Mouse (Mus musculus): ENCODE measurements around the gene Defb18. TPM values are rescaled to one million over a fixed set of nuclear protein-coding genes. Genes with fewer than 3 reads are reported as not detected.
"Not testable (repeated sequence)": the region's sequence is repeated elsewhere in the genome, so short reads cannot be mapped to it uniquely, and the experiment has no call there.

The Defb18 gene
- not detected in 2 replicates for polyA plus RNA-seq (2014; fragmentation: Nextera tagmentation; extraction: Ambion mirVana)

DNA sequence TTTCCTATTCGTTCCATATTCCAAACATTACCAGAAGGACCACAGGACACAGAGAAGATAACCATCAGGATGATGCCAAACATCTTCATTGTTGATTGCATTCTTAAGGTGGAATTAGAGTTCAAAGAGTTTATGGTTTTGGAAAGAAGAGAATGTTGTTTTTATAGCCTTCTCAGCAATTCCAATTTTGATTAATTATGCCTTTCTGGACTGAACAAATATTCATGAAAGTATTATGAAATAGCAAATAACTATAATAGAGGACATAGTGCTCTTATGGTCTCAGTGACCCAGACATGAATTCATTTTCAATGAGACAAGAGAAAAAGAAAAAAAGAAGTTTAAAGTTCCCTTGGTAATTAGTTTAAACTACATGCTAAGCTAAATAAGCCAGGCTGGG lies at the start of gene Defb18:
TSS of gene Defb18 (minus strand) at position 101 of the 400 bp plus-strand sequence.
- H3K27ac ChIP-seq (ENCODE audit: low read depth, low read length), result no peak within 1 kb of the TSS
- ATAC-seq (ENCODE audit: low FRiP score, low TSS enrichment), result no peak
- 77% methylated on average over 1 of the region's 1 CpGs for WGBS
- H3K4me3 ChIP-seq (ENCODE audit: low read length), result no peak within 1 kb of the TSS
- no peaks in the 10 kb centered on the region for H3K9me3 ChIP-seq (ENCODE audit: control insufficient read depth, low read length)
- no peak within 1 kb of the TSS for H3K9ac ChIP-seq (ENCODE audit: low read depth, low read length)
- H3K4me1 ChIP-seq (ENCODE audit: control insufficient read depth, insufficient read depth, low read length), result no peaks in the 10 kb centered on the region
- H3K27me3 ChIP-seq (ENCODE audit: control insufficient read depth, insufficient read depth, low read length), result no peaks in the 10 kb centered on the region
- H3K4me2 ChIP-seq (replicated peaks; ENCODE audit: low read depth, low read length), result no peak within 1 kb of the TSS
- no peaks in the 10 kb centered on the region for H3K36me3 ChIP-seq (ENCODE audit: control insufficient read depth, insufficient read depth, low read length)

DNA sequence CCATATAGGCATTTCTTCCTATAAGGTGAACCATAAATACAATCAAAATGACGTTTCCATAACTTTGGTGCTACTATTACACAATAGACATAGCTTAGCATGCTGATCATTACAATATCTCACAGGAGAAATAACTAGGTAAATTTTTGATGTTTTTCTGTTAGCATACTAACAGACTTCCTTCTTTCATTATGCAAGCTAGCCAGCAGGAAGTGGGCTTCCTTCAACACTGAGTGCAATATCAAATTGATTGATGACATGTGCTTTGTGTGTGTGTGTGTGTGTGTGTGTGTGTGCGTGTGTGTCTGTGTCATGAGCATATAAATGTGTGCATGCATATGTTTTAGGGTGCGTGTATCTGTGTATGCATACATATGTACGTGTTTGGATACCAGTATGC lies 33.9 kb upstream of the Defb18 start:
- WGBS, result 87% methylated on average over 4 of the region's 4 CpGs

DNA sequence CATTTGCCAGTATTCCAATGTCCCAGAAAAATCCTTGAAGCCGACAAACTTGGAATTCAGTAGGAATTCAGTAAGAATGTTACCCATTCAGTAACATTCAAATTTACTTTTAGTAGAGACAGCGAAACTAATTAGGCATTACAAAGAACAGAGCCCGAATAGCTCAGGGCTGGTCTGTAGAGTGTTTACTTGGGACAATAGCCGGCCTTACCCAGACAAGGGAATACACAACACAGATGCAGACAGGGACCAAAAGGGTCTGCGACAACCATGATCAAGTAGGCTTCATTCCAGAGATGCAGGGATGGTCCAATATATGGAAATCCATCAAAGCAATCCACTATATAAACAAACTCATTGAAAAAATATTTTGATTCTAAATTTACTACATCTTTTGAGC lies 31.6 kb upstream of the Defb18 start:
- Histone ChIP-seq H3K9ac (ENCODE audit: low read depth, low read length) (no peak overlapping the region), H3K4me2 (replicated peaks; ENCODE audit: low read depth, low read length) (no peak overlapping the region), H3K36me3 (ENCODE audit: control insufficient read depth, insufficient read depth, low read length) (no peaks in the 10 kb centered on the region), H3K4me3 (ENCODE audit: low read length) (no peak overlapping the region), H3K27ac (ENCODE audit: low read depth, low read length) (no peak overlapping the region), H3K4me1 (ENCODE audit: control insufficient read depth, insufficient read depth, low read length) (no peaks in the 10 kb centered on the region), H3K9me3 (ENCODE audit: control insufficient read depth, low read length) (no peaks in the 10 kb centered on the region), H3K27me3 (ENCODE audit: control insufficient read depth, insufficient read depth, low read length) (no peaks in the 10 kb centered on the region)
- no peak for ATAC-seq (ENCODE audit: low FRiP score, low TSS enrichment)
- 83% methylated on average over 5 of the region's 5 CpGs for WGBS

More for the DNA sequence above, 33.9 kb upstream of the Defb18 start:
- Histone ChIP-seq H3K27ac (ENCODE audit: low read depth, low read length) (no peak overlapping the region), H3K27me3 (ENCODE audit: control insufficient read depth, insufficient read depth, low read length) (no peaks in the 10 kb centered on the region), H3K4me1 (ENCODE audit: control insufficient read depth, insufficient read depth, low read length) (no peaks in the 10 kb centered on the region), H3K36me3 (ENCODE audit: control insufficient read depth, insufficient read depth, low read length) (no peaks in the 10 kb centered on the region), H3K9ac (ENCODE audit: low read depth, low read length) (no peak overlapping the region), H3K4me3 (ENCODE audit: low read length) (no peak overlapping the region), H3K4me2 (replicated peaks; ENCODE audit: low read depth, low read length) (no peak overlapping the region), H3K9me3 (ENCODE audit: control insufficient read depth, low read length) (no peaks in the 10 kb centered on the region)
- ATAC-seq (ENCODE audit: low FRiP score, low TSS enrichment), result no peak

DNA sequence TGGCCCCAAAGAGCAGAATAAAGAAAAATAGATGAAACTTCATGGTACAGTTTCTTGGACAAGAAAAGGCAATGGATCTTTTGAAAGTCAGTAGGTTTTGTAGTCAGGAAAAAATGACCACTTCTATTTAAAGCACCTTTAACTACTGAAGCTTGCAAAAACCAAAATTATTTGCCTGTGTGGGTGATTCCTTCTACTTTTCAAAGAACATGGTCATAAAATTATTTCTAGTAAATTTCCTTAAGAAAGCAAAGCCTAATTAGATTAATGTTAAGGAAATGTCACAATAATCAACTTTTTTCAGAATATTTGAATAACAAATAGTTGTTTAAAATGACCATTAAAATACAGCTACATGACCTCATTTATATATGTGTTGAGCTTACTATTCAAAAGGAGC lies 27.8 kb upstream of the Defb18 start, which contains the start of gene Defb41:
TSS of gene Defb41 (minus strand) at position 101 of the 400 bp plus-strand sequence.
- no peak for ATAC-seq (ENCODE audit: low FRiP score, low TSS enrichment)
- Histone ChIP-seq H3K9me3 (ENCODE audit: control insufficient read depth, low read length) (no peaks in the 10 kb centered on the region), H3K27ac (ENCODE audit: low read depth, low read length) (no peak within 1 kb of the TSS), H3K36me3 (ENCODE audit: control insufficient read depth, insufficient read depth, low read length) (no peaks in the 10 kb centered on the region), H3K4me1 (ENCODE audit: control insufficient read depth, insufficient read depth, low read length) (no peaks in the 10 kb centered on the region), H3K9ac (ENCODE audit: low read depth, low read length) (no peak within 1 kb of the TSS), H3K4me2 (replicated peaks; ENCODE audit: low read depth, low read length) (no peak within 1 kb of the TSS), H3K27me3 (ENCODE audit: control insufficient read depth, insufficient read depth, low read length) (no peaks in the 10 kb centered on the region), H3K4me3 (ENCODE audit: low read length) (no peak within 1 kb of the TSS)

DNA sequence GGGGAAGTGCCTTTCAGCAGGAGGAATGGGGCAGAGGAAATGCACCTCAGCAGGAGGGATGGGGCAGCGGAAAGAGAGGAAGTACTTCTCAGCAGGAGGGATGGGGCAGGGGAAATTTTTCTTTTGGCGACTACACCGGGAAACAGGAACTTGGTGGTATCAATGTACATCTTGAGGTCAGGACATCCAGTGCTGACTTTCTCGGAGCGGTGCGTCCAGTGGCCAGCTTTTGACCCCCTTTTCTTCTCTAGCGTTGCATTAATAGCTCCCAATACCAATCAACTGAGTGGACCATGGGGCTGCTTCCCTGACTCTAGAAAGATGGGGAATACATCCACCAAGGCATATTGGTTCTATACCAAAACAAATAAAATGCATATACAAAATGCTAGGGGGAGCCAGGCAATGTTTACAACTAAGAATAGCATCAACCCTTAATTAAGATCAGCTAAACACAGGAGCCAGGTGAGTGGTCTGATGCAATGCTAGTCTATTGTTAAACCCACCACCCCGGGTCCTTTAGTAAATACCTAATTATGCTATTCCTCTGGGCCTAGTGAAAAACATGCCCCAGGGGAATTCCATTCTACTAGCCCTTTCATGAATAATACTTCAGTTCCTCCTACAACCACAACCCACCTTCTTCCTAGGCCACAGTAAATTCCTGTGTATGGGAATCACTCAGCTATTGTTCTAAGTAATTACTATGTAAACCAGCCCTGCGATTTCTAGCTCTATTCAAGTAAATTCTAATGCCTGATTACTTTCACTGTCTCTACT lies 8.7 kb upstream of the Defb18 start:
- H3K4me3 ChIP-seq (ENCODE audit: low read length); H3K4me1 ChIP-seq (ENCODE audit: control insufficient read depth, insufficient read depth, low read length); H3K9me3 ChIP-seq (ENCODE audit: control insufficient read depth, low read length); H3K27ac ChIP-seq (ENCODE audit: low read depth, low read length); H3K9ac ChIP-seq (ENCODE audit: low read depth, low read length); H3K4me2 ChIP-seq (replicated peaks; ENCODE audit: low read depth, low read length); ATAC-seq (ENCODE audit: low FRiP score, low TSS enrichment); H3K36me3 ChIP-seq (ENCODE audit: control insufficient read depth, insufficient read depth, low read length); H3K27me3 ChIP-seq (ENCODE audit: control insufficient read depth, insufficient read depth, low read length): not testable (repeated sequence)
- 89% methylated on average over 9 of the region's 9 CpGs for WGBS

DNA sequence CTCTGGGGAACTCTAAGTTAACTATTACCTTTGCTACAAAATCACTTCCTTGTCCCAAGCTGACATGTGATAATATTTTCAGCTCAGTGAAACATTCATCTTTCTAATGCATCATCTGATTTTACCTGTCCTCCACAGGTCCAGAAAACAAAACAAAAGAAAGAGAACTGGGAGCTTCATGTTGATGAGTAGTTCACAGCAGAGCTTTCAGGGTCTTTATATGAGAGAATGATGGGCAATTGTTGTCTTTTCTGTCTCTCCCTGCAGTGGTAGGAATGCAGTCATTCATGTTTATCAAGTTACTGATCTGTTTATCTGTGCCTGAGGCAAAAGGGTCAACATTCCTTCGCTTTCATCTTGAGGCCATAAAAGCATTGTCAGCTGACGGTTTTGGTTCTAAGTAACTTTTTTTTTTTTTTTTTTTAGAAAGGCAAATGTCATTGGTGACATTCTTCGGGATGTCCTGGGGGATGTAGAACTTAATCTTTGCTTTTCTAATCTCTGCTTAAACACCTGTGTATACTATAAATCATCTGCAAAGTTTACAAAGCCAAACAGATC lies 13.8 kb downstream of the Defb18 start:
- Histone ChIP-seq H3K9me3 (ENCODE audit: control insufficient read depth, low read length) (no peaks in the 10 kb centered on the region), H3K4me1 (ENCODE audit: control insufficient read depth, insufficient read depth, low read length) (no peaks in the 10 kb centered on the region), H3K9ac (ENCODE audit: low read depth, low read length) (no peak overlapping the region), H3K36me3 (ENCODE audit: control insufficient read depth, insufficient read depth, low read length) (no peaks in the 10 kb centered on the region), H3K4me3 (ENCODE audit: low read length) (no peak overlapping the region), H3K27me3 (ENCODE audit: control insufficient read depth, insufficient read depth, low read length) (no peaks in the 10 kb centered on the region), H3K27ac (ENCODE audit: low read depth, low read length) (no peak overlapping the region), H3K4me2 (replicated peaks; ENCODE audit: low read depth, low read length) (no peak overlapping the region)
- 11% methylated on average over 3 of the region's 3 CpGs for WGBS
- no peak for ATAC-seq (ENCODE audit: low FRiP score, low TSS enrichment)

DNA sequence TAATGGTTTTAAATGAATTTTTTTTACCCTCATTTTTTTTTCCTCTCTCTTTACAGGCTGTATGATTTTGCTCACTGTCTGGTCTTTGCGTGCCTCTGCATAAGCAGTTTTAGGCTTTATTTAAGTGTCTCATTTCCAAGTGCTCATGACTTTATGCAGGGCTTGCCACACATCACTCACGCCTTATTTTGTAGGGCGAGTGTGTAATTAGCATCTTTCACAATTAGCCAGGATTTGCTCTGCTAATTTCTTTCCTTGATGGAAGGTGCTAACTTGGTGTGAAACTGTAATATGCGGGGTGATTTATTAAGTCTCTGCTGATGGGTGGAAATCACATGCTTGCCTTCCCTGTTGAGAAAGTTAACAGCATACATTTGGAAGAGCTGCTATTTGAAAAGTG lies 45.5 kb downstream of the Defb18 start:
- H3K27me3 ChIP-seq (ENCODE audit: control insufficient read depth, insufficient read depth, low read length), result no peaks in the 10 kb centered on the region
- H3K9me3 ChIP-seq (ENCODE audit: control insufficient read depth, low read length), result no peaks in the 10 kb centered on the region
- no peaks in the 10 kb centered on the region for H3K4me1 ChIP-seq (ENCODE audit: control insufficient read depth, insufficient read depth, low read length)
- no peak for ATAC-seq (ENCODE audit: low FRiP score, low TSS enrichment)
- no peak overlapping the region for H3K4me3 ChIP-seq (ENCODE audit: low read length)
- H3K36me3 ChIP-seq (ENCODE audit: control insufficient read depth, insufficient read depth, low read length), result no peaks in the 10 kb centered on the region
- 29% methylated on average over 4 of the region's 4 CpGs for WGBS
- no peak overlapping the region for H3K27ac ChIP-seq (ENCODE audit: low read depth, low read length)
- no peak overlapping the region for H3K9ac ChIP-seq (ENCODE audit: low read depth, low read length)
- no peak overlapping the region for H3K4me2 ChIP-seq (replicated peaks; ENCODE audit: low read depth, low read length)

DNA sequence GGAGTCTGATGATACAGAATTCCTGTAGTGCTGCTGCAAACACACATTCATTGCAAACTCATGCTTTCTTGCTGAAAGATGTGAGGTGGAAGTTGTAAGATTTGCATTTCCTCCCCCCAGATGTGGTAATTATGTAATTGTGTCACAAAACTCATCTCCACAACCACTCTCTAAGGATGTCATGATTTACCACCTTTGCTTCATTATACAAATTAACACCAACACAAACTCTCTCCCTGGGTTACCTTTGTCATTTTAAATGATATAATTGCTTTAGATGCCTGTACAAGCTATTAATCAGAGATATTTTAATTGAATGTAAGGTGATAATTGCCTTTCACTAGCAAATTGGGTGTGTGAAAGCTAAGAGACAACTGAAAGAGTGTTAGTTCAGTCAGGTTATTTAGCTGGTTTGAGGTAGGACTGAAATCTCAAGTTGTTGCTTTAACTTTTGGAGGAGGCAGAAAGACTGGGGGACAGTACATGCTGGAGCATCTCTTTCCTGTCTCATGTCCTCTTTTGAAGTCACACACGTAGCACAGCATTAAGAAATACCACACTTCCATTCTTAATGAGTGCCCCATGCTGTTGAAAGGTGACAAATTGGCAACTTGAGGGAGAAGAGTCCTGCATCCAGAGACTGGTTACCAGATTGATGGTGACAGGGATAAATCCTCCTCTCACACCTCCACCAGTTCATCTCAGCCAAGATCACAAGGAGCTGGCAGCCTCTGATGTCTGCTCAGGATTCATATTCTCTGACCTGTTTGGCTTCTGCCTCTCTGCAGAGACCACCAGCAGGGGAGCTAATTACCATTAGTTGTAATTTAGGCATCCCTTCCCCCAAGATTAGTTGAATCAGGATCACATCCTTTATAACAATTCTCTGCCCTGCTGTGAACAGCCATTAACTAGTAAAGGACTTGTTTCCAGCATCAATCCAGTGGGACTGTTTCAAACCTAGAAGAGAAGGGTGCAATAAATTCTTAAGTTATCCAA lies 46.2 kb downstream of the Defb18 start:
- H3K4me2 ChIP-seq (replicated peaks; ENCODE audit: low read depth, low read length), result no peak overlapping the region
- no peak overlapping the region for H3K4me3 ChIP-seq (ENCODE audit: low read length)
- no peaks in the 10 kb centered on the region for H3K4me1 ChIP-seq (ENCODE audit: control insufficient read depth, insufficient read depth, low read length)
- H3K9ac ChIP-seq (ENCODE audit: low read depth, low read length), result no peak overlapping the region
- H3K27me3 ChIP-seq (ENCODE audit: control insufficient read depth, insufficient read depth, low read length), result no peaks in the 10 kb centered on the region
- H3K27ac ChIP-seq (ENCODE audit: low read depth, low read length), result no peak overlapping the region
- H3K36me3 ChIP-seq (ENCODE audit: control insufficient read depth, insufficient read depth, low read length), result no peaks in the 10 kb centered on the region
- WGBS, result 6% methylated on average over 1 of the region's 1 CpGs
- H3K9me3 ChIP-seq (ENCODE audit: control insufficient read depth, low read length), result no peaks in the 10 kb centered on the region
- ATAC-seq (ENCODE audit: low FRiP score, low TSS enrichment), result no peak
